Mouse (Mus musculus) cerebellum, adult 2 months (tissue): Measurements from ENCODE around the gene Pax5.

Experiments
- CTCF ChIP-seq: fragments of 200-500 bp; IDR thresholded peaks from 2 replicates; pipeline ENCODE4 v1.5.1; 2011; ENCODE audit warnings: low read depth, mild to moderate bottlenecking, control low read depth, low read length, moderate library complexity, borderline replicate concordance; ENCODE audit not compliant: insufficient read depth
- POLR2A ChIP-seq: fragments of 200-500 bp; IDR thresholded peaks from 2 replicates; pipeline ENCODE4 v1.6.1; 2011; ENCODE audit warnings: low read length, control low read depth, borderline replicate concordance; ENCODE audit not compliant: insufficient read depth

DNA sequence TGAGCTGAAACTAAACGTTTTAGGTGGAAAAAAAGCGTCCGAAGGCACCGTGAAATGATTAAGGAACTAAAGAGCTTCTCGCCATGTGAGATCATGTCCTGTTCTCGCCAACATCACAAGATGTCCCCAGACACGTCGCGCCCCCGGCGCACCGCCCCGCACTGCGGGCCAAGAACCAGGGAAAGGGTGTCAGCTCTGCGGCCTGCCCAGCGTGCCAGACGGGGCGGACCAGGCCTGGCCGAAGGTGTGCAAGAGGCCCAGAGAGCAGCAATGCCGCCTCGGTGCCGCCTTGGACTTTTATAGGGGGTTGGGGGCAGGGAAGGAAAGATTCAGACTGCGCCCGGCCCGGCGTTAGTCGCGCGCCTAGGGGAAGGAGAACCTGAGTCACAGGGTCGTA lies 412 bp upstream of the Pax5 start:
- TF ChIP-seq CTCF (no peak), POLR2A (no peak)
